Mouse (Mus musculus) megakaryocyte-erythroid progenitor cell, adult 5 weeks (primary cell): Measurements from ENCODE around the gene Cops2. TPM values are rescaled to one million over a fixed set of nuclear protein-coding genes. Genes with fewer than 3 reads are reported as not detected.

ENCODE experiments used
- polyA plus RNA-seq: library from polyadenylated mRNA; stranded (reverse); fragments of >175 nt; gene quantifications from 2 replicates; pipeline ENCODE4 v1.2.3, GENCODE M21; 2012

Cops2 gene
- 6.0 and 6.8 TPM in 2 replicates for polyA plus RNA-seq

DNA sequence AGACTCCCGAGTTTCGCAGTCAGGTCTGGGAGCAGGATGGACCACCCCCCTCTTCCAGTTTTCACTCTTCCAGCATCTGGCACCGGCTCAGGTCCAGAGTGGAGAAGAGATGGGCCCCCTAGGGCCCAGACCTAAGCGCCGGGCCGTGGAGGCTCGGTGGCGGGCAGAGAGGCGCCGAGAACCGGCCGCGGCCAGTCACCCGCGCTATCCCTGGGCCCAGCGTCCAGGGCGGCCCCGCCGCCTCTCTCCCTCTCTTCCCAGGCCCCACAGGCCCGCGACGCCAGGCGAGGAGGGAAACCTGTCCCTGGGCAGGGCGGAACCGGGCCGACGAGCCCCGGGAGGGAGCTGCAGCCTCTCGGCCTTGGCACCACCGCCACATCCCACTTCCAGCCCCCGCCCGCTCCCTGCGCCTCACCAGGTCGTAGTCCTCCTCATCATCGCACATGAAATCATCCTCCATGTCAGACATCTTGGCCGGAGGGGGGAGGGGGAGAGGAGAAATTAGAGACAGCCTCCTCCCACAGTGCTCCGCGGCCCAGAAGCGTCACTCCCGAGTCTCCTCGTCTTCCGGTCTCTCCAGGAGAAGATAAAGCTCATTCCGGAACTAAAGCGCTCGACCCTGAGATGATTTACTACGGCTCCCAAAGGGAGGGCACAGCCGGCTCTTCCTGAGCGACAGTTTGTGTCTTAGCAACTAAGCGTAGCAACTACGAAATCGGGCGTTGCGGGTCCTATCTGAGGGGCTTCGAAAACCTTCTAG, at the start of gene Cops2, which contains the start of gene Galk2:
Gene Cops2, minus strand, starts transcription at position 619 of the 760 bp plus-strand sequence.
Gene Galk2, plus strand, starts transcription at position 589 of the 760 bp plus-strand sequence.

DNA sequence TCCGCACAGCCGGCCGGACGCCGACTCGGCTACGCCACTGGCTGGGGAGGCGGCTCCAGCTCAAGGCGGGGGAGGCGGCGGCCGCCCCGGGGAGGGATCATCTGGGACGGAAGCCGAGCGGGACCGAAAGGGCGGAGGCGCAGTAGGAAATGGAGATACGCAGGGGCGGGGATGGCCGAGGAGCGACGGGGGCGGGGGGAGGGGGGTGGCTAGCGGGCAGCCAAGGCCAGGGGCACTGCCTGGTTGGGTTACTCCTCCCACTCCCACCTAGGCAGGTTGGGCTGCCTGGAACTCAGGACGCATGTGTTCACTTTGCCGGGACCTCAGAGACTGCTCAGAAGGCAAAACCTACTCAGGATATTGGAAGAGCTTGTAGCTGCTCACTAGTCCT, 76.2 kb downstream of the Cops2 start, which contains the start of gene Secisbp2l:
Gene Secisbp2l, minus strand, starts transcription at position 152 of the 391 bp plus-strand sequence.

Other genes starting within 250 kb of the Cops2 start
- gene Cep152, start 234.0 kb downstream of the Cops2 start, polyA plus RNA-seq, result 2.3 and 3.7 TPM in 2 replicates
- 50.3 and 71.6 TPM in 2 replicates for gene Eid1, start 186.0 kb downstream of the Cops2 start, polyA plus RNA-seq
- gene Shc4, start 135.0 kb downstream of the Cops2 start, polyA plus RNA-seq, result 0.13 TPM in 2 replicates
- gene Secisbp2l, start 76.3 kb downstream of the Cops2 start, polyA plus RNA-seq, result 2.6 and 3.5 TPM in 2 replicates
- gene Galk2, start within 50 bp of the Cops2 start, polyA plus RNA-seq, result 2.6 and 3.1 TPM in 2 replicates
- gene Fgf7, start 175.5 kb upstream of the Cops2 start, polyA plus RNA-seq, result not detected in 2 replicates